Mouse (Mus musculus) heart, postnatal 36 days (tissue): Measurements from ENCODE around the gene Jsrp1. TPM values are rescaled to one million over a fixed set of nuclear protein-coding genes. Genes with fewer than 3 reads are reported as not detected.

Experiments used
- DNase-seq, 2 experiments: peaks; one replicate each; pipeline ENCODE4 v3.0.0; 2021 to 2022
- intact Hi-C: fragments of 180-260 bp; cut with DNase I; formaldehyde crosslinking; loops from one replicate; pipeline ENCODE4 v1.15.1; 2025
- total RNA-seq, 2 experiments: library from RNA; stranded (reverse); gene quantifications; 2 replicates each; pipeline ENCODE4 v1.2.3; 2021

Gene Jsrp1
- total RNA-seq, 2 experiments from 2014 or later, result 0.46 TPM; not detected in 1

- intact Hi-C loops, result no loop called here
- DNase-seq, result no peak
Measured at GRCm38 (mm10) chr10:80794750-80795149, 18.5 kb downstream of the Jsrp1 start.

DNA sequence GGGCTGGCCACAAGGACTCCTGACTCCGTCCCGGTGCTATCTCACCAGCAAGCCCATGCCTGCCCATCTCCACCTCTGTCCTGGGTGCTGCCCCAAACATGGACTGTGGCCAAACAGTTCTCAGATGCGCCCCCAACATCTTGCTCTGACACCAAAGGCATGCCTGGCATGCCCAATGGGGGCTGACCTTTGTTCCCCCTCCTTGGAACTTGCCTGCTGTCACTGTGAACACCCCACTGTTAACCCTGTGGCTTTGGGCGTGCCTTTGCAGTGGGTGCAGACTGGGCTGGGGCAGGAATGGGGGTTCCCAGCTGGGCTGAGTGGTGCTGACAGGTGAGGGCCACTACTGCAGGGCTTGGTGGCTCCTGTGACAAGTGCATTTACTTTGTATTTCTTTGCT, 19.5 kb downstream of the Jsrp1 start:
- intact Hi-C loops, result no loop called here
- no peak for DNase-seq

DNA sequence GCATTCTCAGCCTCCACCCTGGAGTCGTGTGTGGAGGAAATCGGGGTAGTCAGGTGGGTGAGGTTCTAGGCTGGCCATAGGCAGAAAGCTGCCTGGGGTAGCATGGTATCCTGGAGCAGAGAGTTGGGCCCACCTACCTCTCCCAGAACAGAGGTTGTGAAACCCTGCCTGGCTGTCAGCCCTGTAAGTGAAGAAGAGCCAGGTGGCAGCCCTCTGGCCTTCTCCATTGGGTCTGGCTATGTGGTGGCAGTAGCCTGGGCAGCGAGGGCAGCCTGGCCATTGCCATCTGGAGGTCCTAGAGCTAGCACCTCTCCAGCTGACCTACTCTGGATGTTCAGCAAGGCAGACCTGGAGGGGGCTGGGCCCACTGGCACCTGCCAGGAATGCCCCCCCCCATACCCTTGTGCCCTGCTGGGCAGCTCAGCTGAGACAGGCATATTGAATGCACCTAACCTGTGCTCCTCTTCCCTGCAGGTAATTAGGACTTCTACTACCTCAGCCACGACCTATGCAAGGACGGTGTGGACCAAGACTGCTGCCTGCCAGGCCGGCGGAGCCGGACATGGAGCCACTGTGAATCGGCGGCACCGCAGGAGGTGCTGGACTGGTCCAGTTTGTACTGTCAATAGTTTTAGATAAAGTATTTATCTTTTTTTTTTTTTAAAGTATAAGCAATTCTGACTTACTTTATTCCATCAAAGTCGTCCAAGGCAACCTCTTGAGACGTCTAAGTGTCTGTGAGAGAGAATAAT, 20.1 kb downstream of the Jsrp1 start:
- intact Hi-C loops, result no loop called here
- DNase-seq, result no peak

- intact Hi-C loops, result no loop called here
Measured at GRCm38 (mm10) chr10:80792175-80793032, 20.9 kb downstream of the Jsrp1 start.

DNA sequence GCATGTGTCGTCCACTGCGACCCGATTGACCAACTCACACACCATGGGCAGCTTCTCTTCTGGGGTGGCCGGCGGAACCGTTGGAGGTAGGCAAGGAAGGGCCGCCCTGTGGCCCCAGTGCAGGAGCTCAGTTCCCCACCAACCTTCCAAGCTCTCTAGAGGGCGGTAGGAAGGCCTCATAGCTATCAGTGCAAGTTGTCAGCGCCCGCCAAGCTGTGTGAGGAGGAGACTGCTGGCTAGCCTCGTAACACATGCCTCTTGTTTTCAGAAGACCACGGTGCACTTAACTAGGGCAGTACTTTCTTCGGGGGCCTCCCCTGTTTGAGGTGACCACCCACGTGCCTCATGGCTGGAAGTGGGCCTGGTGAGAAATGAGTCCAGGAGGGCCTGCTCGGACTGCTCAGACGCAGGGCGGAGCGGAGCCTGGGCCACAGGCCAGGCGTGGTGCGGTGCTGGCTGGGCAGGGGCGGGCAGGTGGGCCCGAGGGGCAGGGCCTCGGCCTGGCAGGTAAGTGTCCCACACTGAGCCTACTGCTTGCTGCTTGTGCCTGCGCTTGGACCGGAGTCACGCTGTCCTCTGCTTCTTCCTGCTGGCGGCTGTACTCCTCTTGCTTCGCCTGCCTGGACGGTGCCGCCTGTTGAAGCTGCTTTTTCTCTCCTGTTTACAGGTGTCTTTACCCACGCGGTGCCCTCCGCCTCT, 21.7 kb downstream of the Jsrp1 start:
- intact Hi-C loops, result no loop called here
- DNase-seq, result no peak

More at GRCm38 (mm10) chr10:80792175-80793032, 20.9 kb downstream of the Jsrp1 start:
- DNase-seq, result no peak

DNA sequence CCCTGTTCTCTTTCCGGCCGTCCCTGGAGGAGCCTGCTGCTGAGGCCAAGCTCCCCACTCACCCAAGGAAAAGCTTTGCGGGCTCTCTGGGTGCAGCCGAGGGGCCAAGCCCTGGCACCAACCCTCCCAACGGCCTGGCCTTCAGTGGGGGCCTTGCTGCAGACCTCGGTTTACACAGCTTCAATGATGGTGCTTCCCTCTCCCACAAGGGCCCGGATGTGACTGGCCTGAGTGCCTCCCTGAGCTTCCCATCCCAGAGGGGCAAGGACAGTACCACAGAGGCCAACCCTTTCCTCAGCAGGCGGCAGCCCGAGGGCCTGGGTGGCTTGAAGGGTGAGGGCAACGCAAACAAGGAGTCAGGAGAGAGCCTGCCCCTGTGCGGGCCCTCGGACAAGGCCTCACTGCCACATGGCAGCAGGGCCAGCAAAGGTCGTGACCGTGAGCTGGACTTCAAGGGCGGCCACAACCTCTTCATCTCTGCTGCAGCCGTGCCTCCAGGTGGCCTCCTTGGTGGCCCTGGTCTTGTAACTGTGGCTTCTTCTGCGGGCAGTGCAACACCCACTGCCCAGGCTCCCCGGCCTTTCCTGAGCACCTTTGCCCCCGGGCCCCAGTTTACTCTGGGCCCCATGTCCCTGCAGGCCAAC, 22.4 kb downstream of the Jsrp1 start:
- intact Hi-C loops, result no loop called here
- DNase-seq, result no peak

- intact Hi-C loops, result no loop called here
- no peak for DNase-seq
Measured at GRCm38 (mm10) chr10:80787517-80787916, 25.8 kb downstream of the Jsrp1 start.

DNA sequence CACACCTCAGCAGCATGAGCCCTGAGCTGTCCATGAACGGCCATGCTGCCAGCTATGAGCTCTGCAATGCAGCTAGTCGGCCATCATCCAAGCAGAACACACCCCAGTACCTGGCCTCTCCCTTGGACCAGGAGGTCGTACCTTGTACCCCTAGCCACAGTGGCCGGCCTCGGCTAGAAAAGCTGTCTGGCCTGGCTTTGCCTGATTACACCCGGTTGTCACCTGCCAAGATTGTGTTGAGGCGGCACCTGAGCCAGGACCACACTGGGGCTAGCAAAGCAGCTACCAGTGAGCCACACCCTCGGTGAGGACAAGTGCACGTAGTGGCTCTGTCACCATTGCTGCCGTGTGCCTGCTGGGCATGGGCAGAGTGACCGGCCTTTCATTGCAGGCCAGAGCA, 27.3 kb downstream of the Jsrp1 start:
- no peak for DNase-seq
- intact Hi-C loops, result no loop called here

GRCm38 (mm10) chr10:80784871-80785270, 28.4 kb downstream of the Jsrp1 start:
- DNase-seq, result peak in 1 of 2 experiments; percentile 46
- intact Hi-C loops, result no loop called here

GRCm38 (mm10) chr10:80784302-80784701, 29.0 kb downstream of the Jsrp1 start:
- no peak for DNase-seq
- intact Hi-C loops, result no loop called here

DNA sequence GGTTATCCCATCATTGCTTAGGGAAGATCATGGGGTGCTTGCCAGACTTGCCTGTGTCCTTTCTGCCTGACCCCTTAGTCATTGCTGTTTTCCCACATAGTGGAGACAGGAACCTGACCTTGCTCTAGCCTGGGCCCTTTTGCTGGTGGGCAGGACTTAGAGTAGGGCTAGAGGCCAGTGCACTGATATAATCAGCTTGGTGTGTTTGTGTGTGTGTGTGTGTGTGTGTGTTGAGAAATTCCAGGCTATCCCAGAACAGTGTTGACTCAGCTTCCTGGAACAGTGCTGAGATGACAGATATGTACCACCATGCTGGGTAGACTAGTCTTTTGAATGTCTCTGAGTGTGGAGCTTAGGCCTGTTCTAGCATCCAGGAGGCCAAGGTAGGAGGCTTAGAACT, 33.7 kb downstream of the Jsrp1 start:
- intact Hi-C loops, result no loop called here
- DNase-seq, result no peak

DNA sequence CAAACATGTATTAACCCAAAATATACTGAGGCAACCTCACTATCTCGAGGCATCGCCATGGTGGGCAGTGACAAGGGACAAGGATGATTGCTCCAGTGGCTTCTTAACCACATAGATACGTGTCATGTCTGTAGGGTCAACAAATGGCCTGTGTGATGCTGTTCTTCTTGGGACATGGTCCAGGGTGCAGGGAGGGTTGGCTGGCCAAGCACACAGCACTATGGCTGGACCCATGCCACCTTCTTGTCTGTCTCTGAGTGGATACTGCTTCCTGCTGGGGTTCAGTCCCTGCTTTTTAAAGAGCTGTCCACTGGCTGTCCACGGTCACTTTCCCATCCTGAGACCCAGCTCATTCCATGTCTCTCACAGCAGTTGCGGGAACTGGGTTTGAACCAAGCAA, 36.2 kb downstream of the Jsrp1 start:
- intact Hi-C loops, result no loop called here
- no peak for DNase-seq

DNA sequence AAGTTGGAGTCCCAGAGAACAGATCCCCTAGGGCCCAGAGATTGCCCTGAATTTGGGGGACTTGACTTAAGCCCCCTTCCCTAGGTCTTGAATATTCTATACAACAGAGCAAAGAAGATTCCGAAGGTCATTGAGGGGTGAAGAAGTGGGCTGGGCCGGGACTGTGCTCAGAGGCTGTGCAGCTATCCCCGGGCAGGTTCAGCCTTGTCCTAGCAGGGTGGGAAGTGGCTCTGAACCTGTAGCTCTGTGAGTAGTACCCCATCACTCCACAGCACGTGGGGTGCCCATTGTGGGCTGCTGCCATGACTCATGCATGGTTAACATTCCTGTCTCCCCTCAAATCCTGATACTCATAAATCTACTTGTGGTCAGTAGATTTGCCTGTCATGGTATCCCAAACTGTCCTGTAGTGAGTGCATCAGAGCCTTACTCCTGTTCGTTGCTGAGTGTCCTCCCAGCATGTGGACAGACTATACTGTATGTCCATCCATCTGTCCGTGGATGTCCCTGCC, 36.9 kb downstream of the Jsrp1 start:
- intact Hi-C loops, result no loop called here
- DNase-seq, result no peak

- no peak for DNase-seq
- intact Hi-C loops, result no loop called here
Measured at GRCm38 (mm10) chr10:80775731-80776130, 37.6 kb downstream of the Jsrp1 start.

GRCm38 (mm10) chr10:80774981-80775380, 38.3 kb downstream of the Jsrp1 start:
- no peak for DNase-seq
- intact Hi-C loops, result loop anchor here (1.0 kb wide), 2 partner anchors 17 to 28 kb away; no protein-coding TSS in a partner anchor

DNA sequence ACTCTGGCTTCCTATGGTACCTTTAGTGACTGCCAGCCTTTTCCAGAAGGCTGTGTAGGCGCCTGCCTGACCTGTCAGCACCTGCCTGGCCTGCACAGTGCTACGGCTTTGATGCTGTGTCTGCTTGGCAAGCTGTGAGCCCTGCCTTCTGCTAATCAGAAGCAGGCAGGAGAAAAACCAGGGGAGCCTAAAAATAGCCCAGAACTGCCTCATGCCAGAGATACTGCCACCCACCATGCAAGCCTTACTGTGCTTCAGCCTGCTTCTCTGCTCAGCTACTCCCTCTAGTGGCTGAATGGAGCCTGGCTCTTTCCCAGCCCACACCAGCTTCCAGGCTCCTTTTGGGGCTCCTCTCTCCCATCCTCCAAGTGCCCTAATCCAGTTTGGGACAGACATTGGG, 38.7 kb downstream of the Jsrp1 start:
- DNase-seq, result peak; percentile 83 to 85
- intact Hi-C loops, result loop anchor here (1.0 kb wide), 2 partner anchors 16 to 27 kb away; no protein-coding TSS in a partner anchor

DNA sequence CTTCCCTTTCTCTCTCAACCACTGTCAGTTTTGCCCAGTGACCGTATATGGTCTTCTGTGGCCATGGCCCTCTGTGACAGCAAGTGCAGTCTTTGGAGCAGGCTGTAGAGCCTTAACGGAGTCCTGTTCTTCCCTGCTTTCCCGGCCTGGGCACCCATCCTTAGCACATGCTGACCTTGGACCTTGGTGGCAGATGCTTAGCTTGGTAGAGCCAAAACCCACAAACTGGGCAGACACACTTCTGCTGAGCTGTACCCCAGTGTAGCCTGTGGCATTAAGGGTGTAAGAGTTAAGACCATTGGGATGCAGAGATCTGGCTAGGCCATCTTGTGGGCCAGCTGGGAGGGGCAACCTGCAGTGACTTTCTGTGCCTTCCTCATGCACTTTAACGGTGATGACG, 39.5 kb downstream of the Jsrp1 start:
- DNase-seq, result no peak
- intact Hi-C loops, result loop anchor here (1.0 kb wide), 2 partner anchors 16 to 27 kb away; no protein-coding TSS in a partner anchor

DNA sequence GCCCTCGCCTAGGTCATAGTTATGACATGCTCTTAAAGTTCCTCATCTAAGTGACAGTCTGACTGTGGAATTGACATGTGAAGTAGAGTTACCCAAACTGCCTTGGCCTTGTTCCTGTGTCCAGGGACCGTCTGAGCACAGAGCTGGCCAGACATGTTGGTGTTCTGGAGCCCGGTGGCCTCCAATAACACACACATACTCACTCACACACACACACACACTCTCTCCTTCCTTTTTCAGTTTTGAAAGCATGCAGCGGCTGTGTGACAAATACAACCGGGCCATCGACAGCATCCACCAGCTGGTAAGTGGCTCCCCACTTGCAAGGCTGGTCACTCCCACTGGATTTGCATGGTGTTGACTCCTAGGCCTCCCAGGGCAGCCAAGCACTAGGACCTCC, 44.9 kb downstream of the Jsrp1 start:
- intact Hi-C loops, result no loop called here
- no peak for DNase-seq

- intact Hi-C loops, result no loop called here
- no peak for DNase-seq
Measured at GRCm38 (mm10) chr10:80766161-80766815, 47.0 kb downstream of the Jsrp1 start.

- intact Hi-C loops, result no loop called here
- DNase-seq, result no peak
Measured at GRCm38 (mm10) chr10:80765746-80766145, 47.6 kb downstream of the Jsrp1 start.
